Mouse (Mus musculus) splenic B cell, adult 2 months (primary cell): Measurements from ENCODE around the gene Pcdh7.
"Not testable (repeated sequence)": the region's sequence is repeated elsewhere in the genome, so short reads cannot be mapped to it uniquely, and the experiment has no call there.

ENCODE experiments used
- DNase-seq: peaks from one replicate; pipeline ENCODE4 v3.0.0-alpha.2; 2011; ENCODE audit warnings: low read depth, low spot score
- H3K27me3 ChIP-seq: 2 replicates; pipeline ENCODE4 v1.6.1; 2012; ENCODE audit warnings: mild to moderate bottlenecking, low read length, moderate library complexity, mixed read lengths; ENCODE audit not compliant: control insufficient read depth, poor library complexity, insufficient read depth, severe bottlenecking
- H3K36me3 ChIP-seq: 2 replicates; pipeline ENCODE4 v1.6.1; 2012; ENCODE audit warnings: mild to moderate bottlenecking, low read length, moderate library complexity, mixed read lengths; ENCODE audit not compliant: control insufficient read depth, poor library complexity, insufficient read depth, severe bottlenecking

The Pcdh7 gene

DNA sequence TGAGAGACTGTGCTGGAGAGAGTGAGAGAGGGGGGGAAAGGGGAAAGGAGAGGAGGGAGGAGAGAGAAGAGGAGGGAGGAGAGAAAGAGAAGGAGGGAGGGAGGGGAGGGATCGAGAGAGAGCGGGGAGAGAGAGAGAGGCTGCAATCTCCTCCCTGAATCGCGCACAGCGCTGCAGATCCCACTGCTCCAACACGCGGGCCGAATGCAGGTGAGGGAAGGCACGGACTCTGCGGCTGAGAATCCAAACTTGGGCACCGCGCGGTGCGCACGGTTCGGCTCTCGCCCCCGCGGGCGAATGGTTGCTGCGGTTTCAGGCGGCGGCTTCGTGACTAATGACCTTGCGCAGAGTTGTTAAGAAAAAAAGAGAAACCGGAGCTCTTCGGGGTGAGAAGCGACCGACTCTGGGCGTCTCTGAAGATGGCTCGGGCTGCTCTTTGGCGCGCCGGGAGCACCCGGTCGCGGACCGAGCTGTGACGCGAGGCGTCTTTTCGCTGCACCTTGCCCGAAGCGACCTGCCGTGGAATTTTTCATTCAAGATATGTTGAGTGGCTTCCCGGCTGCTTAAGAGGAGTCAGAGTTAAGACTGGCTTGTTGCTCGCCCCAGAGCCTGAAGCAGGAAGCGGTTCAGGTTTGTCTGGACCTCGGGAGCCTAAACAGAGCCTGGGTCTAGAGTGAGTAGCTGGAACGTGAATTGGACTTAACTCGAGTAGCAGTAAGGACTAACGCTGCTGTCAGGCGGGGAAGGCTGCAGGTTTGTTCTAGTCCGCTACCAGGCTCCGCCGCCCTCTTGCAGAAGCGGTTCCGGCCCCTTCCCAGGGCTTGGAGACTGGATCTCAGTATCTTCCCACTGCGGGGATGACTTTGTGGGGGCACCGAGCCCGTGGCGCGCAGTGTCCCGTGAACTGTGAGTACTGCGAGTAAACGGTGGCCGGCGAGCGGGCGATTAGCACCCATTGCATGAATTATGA, at the start of gene Pcdh7:
Gene Pcdh7 (plus strand): TSS at position 62 of the 970 bp plus-strand sequence.
- no peak for DNase-seq
- no peaks in the 10 kb centered on the region for H3K36me3 ChIP-seq
- H3K27me3 ChIP-seq, result 0 out of 2 replicates have a peak, but pooled peaks cover 3% of the 10 kb centered on the region

DNA sequence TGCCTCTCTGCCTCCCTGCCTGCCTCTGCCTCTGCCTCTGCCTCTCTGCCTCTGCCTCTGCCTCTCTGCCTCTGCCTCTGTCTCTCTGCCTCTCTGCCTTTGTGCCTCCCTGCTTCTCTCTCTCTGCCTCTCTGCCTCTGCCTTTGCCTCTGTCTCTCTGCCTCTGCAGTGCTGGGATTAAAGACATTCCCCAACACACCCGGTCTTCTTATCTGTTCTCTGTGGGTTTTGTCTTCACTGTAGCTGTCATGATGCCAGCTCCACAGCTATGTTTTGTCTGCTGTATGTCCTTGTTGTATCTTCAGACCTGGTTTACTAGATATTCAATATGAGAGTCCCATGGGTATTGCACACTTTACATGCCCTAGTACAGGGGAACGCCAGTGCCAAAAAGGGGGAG, 40.8 kb upstream of the Pcdh7 start:
- DNase-seq, H3K36me3 ChIP-seq, H3K27me3 ChIP-seq: not testable (repeated sequence)

DNA sequence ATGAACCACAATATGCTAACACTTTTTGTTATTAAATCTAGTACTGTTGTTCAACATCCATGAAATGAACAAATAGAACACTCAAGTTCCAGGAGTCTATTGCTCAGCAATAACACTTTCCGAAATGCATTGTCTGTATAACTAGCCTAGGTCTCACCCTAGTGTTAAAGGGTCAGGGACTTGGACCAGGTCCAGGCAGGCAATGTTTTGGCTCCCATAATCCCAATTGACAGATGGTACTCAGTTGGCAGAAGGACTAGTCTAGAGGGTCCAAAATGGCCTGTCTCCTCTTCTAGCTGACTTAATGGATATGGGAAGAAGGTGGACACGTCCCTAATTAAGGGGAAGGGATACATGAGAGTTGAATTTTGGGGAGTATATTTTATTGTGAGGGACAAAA, 9.4 kb upstream of the Pcdh7 start:
- no peak for DNase-seq
- H3K36me3 ChIP-seq, result no peaks in the 10 kb centered on the region
- H3K27me3 ChIP-seq, result no peaks in the 10 kb centered on the region

DNA sequence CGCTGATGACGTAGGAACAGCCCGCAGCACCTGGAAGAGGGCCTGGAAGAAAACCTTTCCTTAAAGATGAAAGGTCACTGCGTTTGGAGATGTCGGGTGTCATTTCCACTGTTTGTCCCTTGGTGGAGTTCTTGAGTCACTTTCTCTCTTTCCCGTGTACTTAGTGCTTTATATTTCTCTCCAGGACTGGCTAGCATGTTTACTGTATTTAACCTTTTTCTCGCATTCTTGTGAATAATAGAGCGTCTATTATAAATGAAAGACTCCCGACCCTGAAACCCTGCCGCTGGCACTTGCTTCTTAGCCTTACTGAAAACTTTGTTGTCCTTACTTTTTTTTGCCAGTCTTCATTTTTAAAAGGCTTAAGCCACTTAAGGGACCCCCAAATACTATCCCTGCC, 3.8 kb upstream of the Pcdh7 start:
- DNase-seq, result no peak
- H3K27me3 ChIP-seq, result 0 out of 2 replicates have a peak, but pooled peaks cover 3% of the 10 kb centered on the region
- no peaks in the 10 kb centered on the region for H3K36me3 ChIP-seq

DNA sequence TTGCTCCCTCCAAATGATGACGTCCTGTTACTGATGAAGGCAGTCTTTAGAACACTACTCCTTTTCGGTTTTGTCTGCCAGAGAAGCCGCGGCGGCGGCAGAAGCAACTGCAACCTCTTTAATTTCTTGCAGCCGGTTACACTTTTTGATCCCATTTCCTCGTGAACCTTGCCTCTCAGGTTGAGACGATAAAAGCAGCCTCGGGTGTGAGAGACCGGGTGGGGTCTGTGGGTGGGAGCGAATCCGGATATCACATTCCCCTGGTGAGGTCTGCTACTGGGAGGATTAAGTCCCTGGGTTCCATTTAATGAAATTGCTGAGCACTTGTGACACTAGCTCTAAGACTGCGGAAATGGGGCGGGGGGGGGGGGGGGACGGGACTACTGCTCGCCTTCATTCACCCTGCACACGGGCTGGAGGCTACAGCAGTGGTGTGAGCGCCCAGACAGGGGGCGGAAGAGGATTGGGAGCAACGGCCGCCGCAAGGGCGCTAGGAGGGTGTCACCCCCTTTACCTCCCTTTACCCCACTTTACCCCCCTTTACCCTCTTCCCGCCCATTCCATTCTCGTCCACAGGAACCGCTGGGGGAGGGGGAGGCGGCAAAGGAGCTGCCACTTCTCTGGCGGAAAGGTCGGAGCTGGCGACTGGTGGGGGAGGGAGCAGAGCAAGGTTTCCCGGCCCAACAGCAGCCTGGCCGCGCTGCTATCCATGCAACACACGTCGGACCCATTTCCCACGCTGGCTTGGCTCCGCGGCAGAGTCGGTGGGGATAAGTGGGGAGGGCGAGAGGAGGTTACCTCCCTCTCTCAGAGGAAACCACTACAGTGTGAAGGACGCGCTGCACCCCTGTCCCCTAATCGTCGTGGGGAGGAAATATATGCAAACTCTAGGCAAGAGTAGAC, 2.9 kb upstream of the Pcdh7 start:
- DNase-seq, result no peak
- H3K36me3 ChIP-seq, result no peaks in the 10 kb centered on the region
- 0 out of 2 replicates have a peak, but pooled peaks cover 3% of the 10 kb centered on the region for H3K27me3 ChIP-seq

DNA sequence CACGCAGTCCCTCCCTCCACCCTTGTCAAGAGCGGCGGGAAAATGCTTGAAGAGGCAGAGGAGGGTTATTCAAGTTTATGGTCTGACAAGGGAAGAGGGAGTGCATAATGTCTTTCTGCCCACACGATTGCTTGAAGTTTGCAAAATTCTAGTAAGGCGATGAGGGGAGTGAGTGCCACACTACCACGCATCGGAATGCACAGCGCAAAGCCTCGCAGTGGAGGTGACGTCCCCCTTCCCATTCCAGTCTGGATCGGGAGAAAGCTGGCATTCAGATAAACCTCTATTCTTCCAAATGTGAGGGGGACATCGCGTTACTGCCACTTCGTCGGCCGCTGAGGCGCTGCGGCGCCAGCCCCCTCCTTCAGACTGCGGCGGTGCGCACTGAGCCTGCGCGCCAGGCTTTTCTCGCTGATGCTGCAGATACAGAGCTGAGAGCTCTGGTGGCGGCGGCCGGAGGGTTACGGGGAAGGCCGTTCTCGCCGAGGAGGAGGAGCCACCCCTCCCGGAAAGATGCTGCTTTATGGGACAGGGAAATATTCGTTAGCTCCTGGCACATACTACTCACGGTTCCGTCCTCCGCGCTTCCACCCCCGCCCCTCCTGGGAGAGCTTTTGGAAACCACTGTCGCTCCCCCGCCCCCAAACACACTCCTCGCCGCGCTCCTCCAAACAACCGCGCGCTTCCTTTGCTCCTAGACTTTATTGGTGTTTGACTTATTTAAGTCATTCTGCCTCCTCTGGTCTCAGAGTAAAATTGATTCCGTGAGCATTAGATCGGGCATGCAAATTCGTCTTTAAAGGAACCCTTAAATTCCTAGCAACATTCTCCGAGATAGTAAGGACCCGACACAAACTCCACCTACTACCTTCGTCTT, 2.0 kb upstream of the Pcdh7 start:
- no peaks in the 10 kb centered on the region for H3K36me3 ChIP-seq
- no peak for DNase-seq

DNA sequence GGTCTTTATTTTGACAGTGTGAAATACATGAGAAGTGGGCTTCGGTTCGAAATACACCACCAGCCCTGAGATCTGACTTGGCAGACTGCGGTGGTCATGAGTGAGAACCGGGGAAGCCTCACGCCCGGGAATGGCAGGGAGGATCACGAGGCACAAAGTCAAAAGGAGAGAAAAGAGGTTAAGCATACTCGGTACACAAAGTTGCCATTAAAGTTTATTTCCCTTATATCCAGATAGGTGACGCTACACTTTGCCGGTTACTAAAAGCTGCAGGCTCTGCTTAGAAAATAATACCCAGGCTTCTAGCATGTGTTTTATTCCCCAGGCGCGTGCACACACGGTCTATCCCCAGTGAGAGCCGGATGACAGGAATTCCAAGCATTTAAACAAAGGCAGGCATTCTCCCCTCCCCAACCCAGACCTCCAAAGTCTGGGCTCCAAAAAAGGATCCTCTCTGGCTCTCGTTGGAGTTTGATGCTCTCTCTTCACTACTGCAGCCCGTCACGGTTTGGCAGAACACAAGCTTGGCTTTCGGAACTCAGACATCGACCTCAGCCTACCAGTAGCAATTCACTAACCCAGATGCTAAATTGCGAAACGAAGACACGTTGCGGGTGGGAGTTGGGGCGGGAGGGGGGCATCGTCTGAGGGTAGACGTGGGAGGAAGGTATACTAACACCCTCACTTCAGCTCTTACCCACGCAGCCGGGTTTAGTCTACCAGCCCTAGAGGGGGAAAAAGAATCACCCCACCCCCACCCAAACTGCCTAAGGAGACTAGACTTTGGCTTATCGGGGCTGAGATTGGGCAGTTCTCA, 1.1 kb upstream of the Pcdh7 start:
- no peaks in the 10 kb centered on the region for H3K36me3 ChIP-seq
- 0 out of 2 replicates have a peak, but pooled peaks cover 3% of the 10 kb centered on the region for H3K27me3 ChIP-seq
- DNase-seq, result no peak

More for the DNA sequence above, 2.0 kb upstream of the Pcdh7 start:
- 0 out of 2 replicates have a peak, but pooled peaks cover 3% of the 10 kb centered on the region for H3K27me3 ChIP-seq

DNA sequence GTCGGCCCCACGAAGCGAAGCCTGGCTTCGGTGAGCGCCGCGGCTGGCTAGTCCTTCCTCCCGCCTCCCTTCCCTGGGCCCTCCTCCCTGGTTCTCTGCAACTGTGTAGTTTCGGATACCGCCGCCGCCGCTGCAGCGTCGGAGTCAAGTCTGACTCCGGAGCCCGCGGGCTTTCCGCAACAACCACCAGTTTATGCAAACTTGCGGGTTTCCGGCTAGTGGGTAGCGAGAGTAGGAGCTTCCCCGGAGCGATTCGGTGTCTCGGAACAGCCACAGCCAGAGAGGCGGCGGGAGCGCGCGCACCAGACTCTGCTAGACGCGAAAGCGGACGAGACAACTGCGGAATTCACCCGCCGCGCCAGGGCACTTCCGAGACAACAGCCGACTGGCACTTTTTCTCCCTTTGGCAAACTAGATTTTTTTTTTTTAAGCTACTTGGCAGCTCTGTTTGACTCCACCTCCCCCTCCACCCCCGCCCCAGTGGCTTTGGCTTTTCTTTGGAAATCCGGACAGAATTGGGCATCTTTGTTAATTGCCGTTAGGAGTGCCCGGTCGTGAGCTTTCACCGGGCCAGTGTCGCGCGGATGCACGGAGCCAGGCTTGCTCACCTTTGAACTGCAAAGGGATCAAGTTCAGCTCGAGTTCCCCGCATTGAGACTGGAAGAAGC, 395 bp upstream of the Pcdh7 start:
- DNase-seq, result peak; percentile 3
- Histone ChIP-seq H3K36me3 (no peaks in the 10 kb centered on the region), H3K27me3 (0 out of 2 replicates have a peak, but pooled peaks cover 3% of the 10 kb centered on the region)

DNA sequence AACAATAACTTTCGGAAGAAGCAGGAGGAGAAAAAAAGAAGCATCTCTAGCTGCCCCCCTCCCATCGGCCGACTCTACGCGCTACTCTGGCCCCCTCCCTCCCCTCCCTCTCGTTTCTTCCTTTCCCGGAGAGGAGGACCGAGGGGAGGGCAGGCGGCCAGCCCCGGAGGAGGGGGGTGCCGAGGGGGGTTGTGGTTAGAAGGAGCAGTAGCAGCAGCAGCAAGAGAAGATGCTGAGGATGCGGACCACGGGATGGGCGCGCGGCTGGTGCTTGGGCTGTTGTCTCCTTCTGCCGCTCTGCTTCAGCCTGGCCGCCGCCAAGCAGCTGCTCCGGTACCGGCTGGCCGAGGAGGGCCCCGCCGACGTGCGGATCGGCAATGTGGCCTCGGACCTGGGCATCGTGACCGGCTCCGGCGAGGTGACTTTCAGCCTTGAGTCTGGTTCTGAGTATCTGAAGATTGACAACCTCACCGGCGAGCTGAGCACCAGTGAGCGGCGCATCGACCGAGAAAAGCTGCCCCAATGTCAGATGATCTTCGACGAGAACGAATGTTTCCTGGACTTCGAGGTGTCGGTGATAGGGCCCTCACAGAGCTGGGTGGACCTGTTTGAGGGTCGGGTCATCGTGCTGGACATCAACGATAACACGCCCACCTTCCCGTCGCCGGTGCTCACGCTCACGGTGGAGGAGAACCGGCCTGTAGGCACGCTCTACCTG, 1.3 kb downstream of the Pcdh7 start:
- no peak for DNase-seq
- no peaks in the 10 kb centered on the region for H3K36me3 ChIP-seq

DNA sequence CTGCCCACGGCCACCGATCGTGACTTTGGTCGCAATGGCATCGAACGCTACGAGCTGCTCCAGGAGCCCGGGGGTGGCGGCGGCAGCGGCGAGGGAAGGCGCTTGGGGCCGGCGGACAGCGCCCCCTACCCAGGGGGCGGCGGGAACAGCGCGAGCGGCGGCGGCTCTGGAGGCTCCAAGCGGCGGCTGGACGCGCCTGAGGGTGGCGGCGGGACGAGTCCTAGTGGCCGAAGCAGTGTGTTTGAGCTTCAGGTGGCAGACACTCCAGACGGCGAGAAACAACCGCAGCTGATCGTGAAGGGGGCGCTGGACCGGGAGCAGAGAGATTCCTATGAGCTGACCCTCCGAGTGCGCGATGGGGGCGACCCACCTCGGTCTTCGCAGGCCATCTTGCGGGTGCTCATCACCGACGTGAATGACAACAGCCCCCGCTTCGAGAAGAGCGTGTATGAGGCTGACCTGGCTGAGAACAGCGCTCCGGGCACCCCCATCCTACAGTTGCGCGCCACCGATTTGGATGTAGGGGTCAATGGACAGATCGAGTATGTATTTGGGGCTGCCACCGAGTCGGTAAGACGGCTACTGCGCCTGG, 1.9 kb downstream of the Pcdh7 start:
- DNase-seq, result no peak
- Histone ChIP-seq H3K27me3 (0 out of 2 replicates have a peak, but pooled peaks cover 3% of the 10 kb centered on the region), H3K36me3 (no peaks in the 10 kb centered on the region)

More for the DNA sequence above, 1.3 kb downstream of the Pcdh7 start:
- H3K27me3 ChIP-seq, result 0 out of 2 replicates have a peak, but pooled peaks cover 3% of the 10 kb centered on the region

DNA sequence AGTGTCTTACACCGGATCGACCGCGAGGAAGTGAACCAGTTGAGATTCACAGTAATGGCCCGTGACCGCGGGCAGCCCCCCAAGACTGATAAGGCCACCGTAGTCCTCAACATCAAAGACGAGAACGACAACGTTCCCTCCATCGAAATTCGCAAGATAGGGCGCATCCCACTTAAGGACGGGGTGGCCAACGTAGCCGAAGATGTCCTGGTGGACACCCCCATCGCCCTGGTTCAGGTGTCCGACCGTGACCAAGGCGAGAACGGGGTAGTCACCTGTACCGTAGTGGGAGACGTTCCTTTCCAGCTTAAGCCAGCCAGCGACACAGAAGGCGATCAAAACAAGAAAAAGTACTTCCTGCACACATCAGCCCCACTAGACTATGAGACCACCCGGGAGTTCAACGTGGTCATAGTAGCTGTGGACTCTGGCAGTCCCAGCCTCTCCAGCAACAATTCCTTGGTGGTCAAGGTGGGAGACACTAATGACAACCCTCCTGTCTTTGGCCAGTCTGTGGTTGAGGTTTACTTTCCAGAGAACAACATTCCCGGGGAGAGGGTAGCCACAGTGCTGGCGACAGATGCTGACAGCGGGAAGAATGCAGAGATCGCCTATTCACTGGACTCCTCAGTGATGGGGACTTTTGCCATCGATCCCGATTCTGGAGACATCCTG, 2.6 kb downstream of the Pcdh7 start:
- no peak for DNase-seq
- Histone ChIP-seq H3K36me3 (no peaks in the 10 kb centered on the region), H3K27me3 (0 out of 2 replicates have a peak, but pooled peaks cover 3% of the 10 kb centered on the region)
